Mouse (Mus musculus) liver, adult 2 months (tissue): ENCODE data around the gene Gimap8.

Experiments
- CTCF ChIP-seq: fragments of 200-500 bp; IDR thresholded peaks from 2 replicates; pipeline ENCODE4 v1.5.1; 2011; ENCODE audit warnings: low read depth, low read length, control low read depth
- POLR2A ChIP-seq: fragments of 200-500 bp; IDR thresholded peaks from 2 replicates; pipeline ENCODE4 v1.6.1; 2011; ENCODE audit warnings: low read length, control low read depth; ENCODE audit not compliant: insufficient read depth; ENCODE audit errors: extremely low read depth

DNA sequence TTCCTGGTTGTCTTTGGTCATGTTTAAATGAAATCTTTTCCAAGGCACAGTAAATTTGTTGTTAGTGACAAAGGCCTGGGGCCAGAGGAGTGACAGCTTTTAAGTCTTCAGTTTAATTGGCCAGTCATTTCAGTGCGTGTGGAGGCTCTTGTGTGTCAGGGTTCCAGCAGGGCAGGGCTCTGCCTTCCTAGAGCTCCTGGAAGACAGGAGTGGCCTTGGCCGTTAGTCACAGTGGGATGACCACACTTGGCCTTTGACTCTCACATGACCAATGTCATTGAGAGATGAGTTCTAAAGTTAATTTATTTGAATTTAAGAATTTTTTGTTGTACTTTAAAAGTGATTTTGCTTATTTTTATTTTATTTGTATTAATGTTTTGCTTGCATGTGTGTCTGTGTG lies 38.9 kb upstream of the Gimap8 start:
- TF ChIP-seq CTCF, result no peak
- no peak for TF ChIP-seq POLR2A
